Mouse (Mus musculus) ZHBTc4 (cell line): Measurements from ENCODE around the gene Zdhhc14.

Source experiments
- DNase-seq: peaks from one replicate; pipeline ENCODE4 v3.0.0-alpha.2; 2011; ENCODE audit warnings: low read depth, low spot score

Gene Zdhhc14

GRCm38 (mm10) chr17:5729587-5730125 is 237.3 kb downstream of the Zdhhc14 start:
- DNase-seq: no peak

- no peak for DNase-seq
Measured at GRCm38 (mm10) chr17:5730538-5730937, 238.2 kb downstream of the Zdhhc14 start.

- peak; percentile 80 for DNase-seq
Measured at GRCm38 (mm10) chr17:5733400-5733799, 241.0 kb downstream of the Zdhhc14 start.

GRCm38 (mm10) chr17:5741061-5741460 is 248.7 kb downstream of the Zdhhc14 start:
- no peak for DNase-seq

- no peak for DNase-seq
Measured at GRCm38 (mm10) chr17:5744016-5744415, 251.7 kb downstream of the Zdhhc14 start.

GRCm38 (mm10) chr17:5746378-5746777 is 254.0 kb downstream of the Zdhhc14 start:
- no peak for DNase-seq

GRCm38 (mm10) chr17:5747539-5748500 is 255.5 kb downstream of the Zdhhc14 start:
- no peak for DNase-seq

GRCm38 (mm10) chr17:5748501-5748894 is 256.1 kb downstream of the Zdhhc14 start:
- peak; percentile 60 for DNase-seq

- no peak for DNase-seq
Measured at GRCm38 (mm10) chr17:5750278-5750677, 257.9 kb downstream of the Zdhhc14 start.

GRCm38 (mm10) chr17:5751066-5751465 is 258.7 kb downstream of the Zdhhc14 start:
- DNase-seq: no peak

GRCm38 (mm10) chr17:5752322-5752715 is 260.0 kb downstream of the Zdhhc14 start:
- no peak for DNase-seq

- DNase-seq: peak; percentile 78
Measured at GRCm38 (mm10) chr17:5752716-5753585, 260.6 kb downstream of the Zdhhc14 start.

- DNase-seq: no peak
Measured at GRCm38 (mm10) chr17:5755489-5755888, 263.1 kb downstream of the Zdhhc14 start.

GRCm38 (mm10) chr17:5756065-5756464 is 263.7 kb downstream of the Zdhhc14 start:
- DNase-seq: no peak

GRCm38 (mm10) chr17:5756855-5757254 is 264.5 kb downstream of the Zdhhc14 start:
- DNase-seq: no peak

GRCm38 (mm10) chr17:5763768-5764167 is 271.4 kb downstream of the Zdhhc14 start:
- DNase-seq: peak; percentile 35

- peak; percentile 9 for DNase-seq
Measured at GRCm38 (mm10) chr17:5764270-5764669, 271.9 kb downstream of the Zdhhc14 start.

- DNase-seq: no peak
Measured at GRCm38 (mm10) chr17:5765746-5766145, 273.4 kb downstream of the Zdhhc14 start.

- DNase-seq: no peak
Measured at GRCm38 (mm10) chr17:5768164-5768705, 275.9 kb downstream of the Zdhhc14 start.

GRCm38 (mm10) chr17:5768810-5769520 is 276.6 kb downstream of the Zdhhc14 start:
- DNase-seq: no peak

- DNase-seq: no peak
Measured at GRCm38 (mm10) chr17:5769776-5770175, 277.4 kb downstream of the Zdhhc14 start.
